Mouse (Mus musculus) testis, adult 2 months (tissue): Measurements from ENCODE around the gene Olfr224. TPM values are rescaled to one million over a fixed set of nuclear protein-coding genes. Genes with fewer than 3 reads are reported as not detected.

Experiments
- polyA plus RNA-seq: library from polyadenylated mRNA; depleted of rRNA; stranded (reverse); fragments of >200 nt; gene quantifications from 2 replicates; pipeline ENCODE4 v1.2.3, GENCODE M21; 2012; rRNA removed

Gene Olfr224
- polyA plus RNA-seq, 1 experiment = not detected

Other genes with a start within 250 kb of the Olfr224 start
- 43.7 and 48.9 TPM in 2 replicates for gene Zfp672, start 240.2 kb downstream of the Olfr224 start, polyA plus RNA-seq
- 8.6 and 9.5 TPM in 2 replicates for gene Sh3bp5l, start 239.8 kb downstream of the Olfr224 start, polyA plus RNA-seq
- 4.0 and 4.3 TPM in 2 replicates for gene Lypd8, start 191.5 kb downstream of the Olfr224 start, polyA plus RNA-seq
- 0.81 and 4.0 TPM in 2 replicates for gene 1810065E05Rik, start 149.4 kb downstream of the Olfr224 start, polyA plus RNA-seq
- gene Gm12253, start 138.0 kb downstream of the Olfr224 start, polyA plus RNA-seq = not detected in 2 replicates
- 218 and 223 TPM in 2 replicates for gene Lypd9, start 117.6 kb downstream of the Olfr224 start, polyA plus RNA-seq
- gene Olfr30, start 108.3 kb downstream of the Olfr224 start, polyA plus RNA-seq = 0.16 and 0.38 TPM in 2 replicates
- gene Olfr332, start 78.0 kb downstream of the Olfr224 start, polyA plus RNA-seq = 0.02 TPM in 1 of 2 replicates, not detected in the other
- gene Olfr331, start 68.0 kb downstream of the Olfr224 start, polyA plus RNA-seq = 0.13 and 0.21 TPM in 2 replicates
- 1.1 and 1.7 TPM in 2 replicates for gene Olfr330, start 35.7 kb downstream of the Olfr224 start, polyA plus RNA-seq
- 0.26 and 0.56 TPM in 2 replicates for gene Olfr329-ps, start 24.1 kb downstream of the Olfr224 start, polyA plus RNA-seq
- gene Olfr328, start 14.9 kb downstream of the Olfr224 start, polyA plus RNA-seq = not detected in 2 replicates
- gene Olfr325, start 7.2 kb upstream of the Olfr224 start, polyA plus RNA-seq = 0.20 and 0.89 TPM in 2 replicates
- gene Olfr324, start 24.6 kb upstream of the Olfr224 start, polyA plus RNA-seq = not detected in 2 replicates
- not detected in 2 replicates for gene 2210407C18Rik, start 45.5 kb upstream of the Olfr224 start, polyA plus RNA-seq
- 0.57 and 2.2 TPM in 2 replicates for gene Olfr323, start 59.9 kb upstream of the Olfr224 start, polyA plus RNA-seq
- not detected in 2 replicates for gene Trim58, start 69.9 kb upstream of the Olfr224 start, polyA plus RNA-seq
- not detected in 2 replicates for gene Olfr322, start 88.2 kb upstream of the Olfr224 start, polyA plus RNA-seq
- not detected in 2 replicates for gene Olfr320, start 110.5 kb upstream of the Olfr224 start, polyA plus RNA-seq
- gene Olfr319, start 128.6 kb upstream of the Olfr224 start, polyA plus RNA-seq = not detected in 2 replicates
- gene Olfr318, start 153.5 kb upstream of the Olfr224 start, polyA plus RNA-seq = 0.35 TPM in 1 of 2 replicates, not detected in the other
- 0.16 and 0.96 TPM in 2 replicates for gene Olfr317, start 168.7 kb upstream of the Olfr224 start, polyA plus RNA-seq
- 0.29 and 3.1 TPM in 2 replicates for gene Olfr316, start 182.2 kb upstream of the Olfr224 start, polyA plus RNA-seq
- not detected in 2 replicates for gene Olfr315, start 202.6 kb upstream of the Olfr224 start, polyA plus RNA-seq
- gene Olfr314, start 212.4 kb upstream of the Olfr224 start, polyA plus RNA-seq = not detected in 2 replicates
- gene Fam183b, start 231.4 kb upstream of the Olfr224 start, polyA plus RNA-seq = 142 and 144 TPM in 2 replicates
- 0.09 and 0.42 TPM in 2 replicates for gene Olfr313, start 244.4 kb upstream of the Olfr224 start, polyA plus RNA-seq